Mouse (Mus musculus): Measurements from ENCODE around the gene Camk1d. TPM values are rescaled to one million over a fixed set of nuclear protein-coding genes. Genes with fewer than 3 reads are reported as not detected.

The Camk1d gene
- total and polyA plus RNA-seq, 2 experiments = 17.0 to 47.7 TPM

GRCm38 (mm10) chr2:5747545-5748043 is 33.3 kb upstream of the Camk1d start:
- Histone ChIP-seq H3K4me3 (ENCODE audit: insufficient read depth, low read depth, low read length) (no peak overlapping the region), H3K36me3 (ENCODE audit: control insufficient read depth, insufficient read depth, low read length) (no peaks in the 10 kb centered on the region), H3K27me3 (ENCODE audit: control insufficient read depth, insufficient read depth, low read length) (no peaks in the 10 kb centered on the region), H3K4me1 (ENCODE audit: control insufficient read depth, insufficient read depth, low read length) (peaks cover 5% of the 10 kb centered on the region; the same call in 1 of the 2 replicates), H3K27ac (replicated peaks; ENCODE audit: insufficient read depth, low read depth, low read length) (no peak overlapping the region), H3K79me2 (ENCODE audit: control insufficient read depth, insufficient read depth, low read length) (no peaks in the 10 kb centered on the region), H3K9ac (ENCODE audit: low read depth, low read length) (no peak overlapping the region)
- 90% methylated on average over 5 of the region's 5 CpGs for WGBS
- TF ChIP-seq CTCF (IDR thresholded peaks at IDR 0.05; ENCODE audit: low read depth, low read length) (no peak), POLR2A (IDR thresholded peaks at IDR 0.05; ENCODE audit: extremely low read depth, insufficient read depth, low read length) (no peak)
- DNase-seq (ENCODE audit: extremely low read depth, low read depth, low spot score) = no peak

- 85% methylated on average over 12 of the region's 12 CpGs for WGBS
- DNase-seq (ENCODE audit: extremely low read depth, low read depth, low spot score) = no peak
- Histone ChIP-seq H3K27ac (replicated peaks; ENCODE audit: insufficient read depth, low read depth, low read length) (no peak overlapping the region), H3K36me3 (ENCODE audit: control insufficient read depth, insufficient read depth, low read length) (no peaks in the 10 kb centered on the region), H3K4me3 (ENCODE audit: insufficient read depth, low read depth, low read length) (no peak overlapping the region), H3K79me2 (ENCODE audit: control insufficient read depth, insufficient read depth, low read length) (no peaks in the 10 kb centered on the region), H3K27me3 (ENCODE audit: control insufficient read depth, insufficient read depth, low read length) (no peaks in the 10 kb centered on the region), H3K9ac (ENCODE audit: low read depth, low read length) (no peak overlapping the region), H3K4me1 (ENCODE audit: control insufficient read depth, insufficient read depth, low read length) (peaks cover 5% of the 10 kb centered on the region; the same call in 1 of the 2 replicates)
- TF ChIP-seq POLR2A (IDR thresholded peaks at IDR 0.05; ENCODE audit: extremely low read depth, insufficient read depth, low read length) = no peak
- no peak for TF ChIP-seq CTCF (IDR thresholded peaks at IDR 0.05; ENCODE audit: low read depth, low read length)
Observed at GRCm38 (mm10) chr2:5746529-5746928, 32.2 kb upstream of the Camk1d start.

GRCm38 (mm10) chr2:5743886-5744285 is 29.6 kb upstream of the Camk1d start:
- TF ChIP-seq CTCF (IDR thresholded peaks at IDR 0.05; ENCODE audit: low read depth, low read length) (no peak), POLR2A (IDR thresholded peaks at IDR 0.05; ENCODE audit: extremely low read depth, insufficient read depth, low read length) (no peak)
- Histone ChIP-seq H3K27ac (replicated peaks; ENCODE audit: insufficient read depth, low read depth, low read length) (no peak overlapping the region), H3K9ac (ENCODE audit: low read depth, low read length) (no peak overlapping the region), H3K4me1 (ENCODE audit: control insufficient read depth, insufficient read depth, low read length) (peaks cover 4% of the 10 kb centered on the region; the same call in 1 of the 2 replicates), H3K36me3 (ENCODE audit: control insufficient read depth, insufficient read depth, low read length) (no peaks in the 10 kb centered on the region), H3K79me2 (ENCODE audit: control insufficient read depth, insufficient read depth, low read length) (no peaks in the 10 kb centered on the region), H3K4me3 (ENCODE audit: insufficient read depth, low read depth, low read length) (no peak overlapping the region), H3K27me3 (ENCODE audit: control insufficient read depth, insufficient read depth, low read length) (no peaks in the 10 kb centered on the region)
- WGBS = 89% methylated on average over 8 of the region's 8 CpGs
- DNase-seq (ENCODE audit: extremely low read depth, low read depth, low spot score) = no peak

GRCm38 (mm10) chr2:5740913-5741312 is 26.6 kb upstream of the Camk1d start:
- Histone ChIP-seq H3K36me3 (ENCODE audit: control insufficient read depth, insufficient read depth, low read length) (no peaks in the 10 kb centered on the region), H3K9ac (ENCODE audit: low read depth, low read length) (no peak overlapping the region), H3K79me2 (ENCODE audit: control insufficient read depth, insufficient read depth, low read length) (no peaks in the 10 kb centered on the region), H3K4me1 (ENCODE audit: control insufficient read depth, insufficient read depth, low read length) (no peaks in the 10 kb centered on the region), H3K27ac (replicated peaks; ENCODE audit: insufficient read depth, low read depth, low read length) (no peak overlapping the region), H3K27me3 (ENCODE audit: control insufficient read depth, insufficient read depth, low read length) (no peaks in the 10 kb centered on the region), H3K4me3 (ENCODE audit: insufficient read depth, low read depth, low read length) (no peak overlapping the region)
- 84% methylated on average over 1 of the region's 1 CpGs for WGBS
- DNase-seq (ENCODE audit: extremely low read depth, low read depth, low spot score) = no peak
- TF ChIP-seq CTCF (IDR thresholded peaks at IDR 0.05; ENCODE audit: low read depth, low read length) = no peak
- no peak for TF ChIP-seq POLR2A (IDR thresholded peaks at IDR 0.05; ENCODE audit: extremely low read depth, insufficient read depth, low read length)

- Histone ChIP-seq H3K79me2 (ENCODE audit: control insufficient read depth, insufficient read depth, low read length) (no peaks in the 10 kb centered on the region), H3K27me3 (ENCODE audit: control insufficient read depth, insufficient read depth, low read length) (no peaks in the 10 kb centered on the region), H3K36me3 (ENCODE audit: control insufficient read depth, insufficient read depth, low read length) (no peaks in the 10 kb centered on the region), H3K4me1 (ENCODE audit: control insufficient read depth, insufficient read depth, low read length) (no peaks in the 10 kb centered on the region), H3K9ac (ENCODE audit: low read depth, low read length) (no peak overlapping the region), H3K4me3 (ENCODE audit: insufficient read depth, low read depth, low read length) (no peak overlapping the region), H3K27ac (replicated peaks; ENCODE audit: insufficient read depth, low read depth, low read length) (no peak overlapping the region)
- TF ChIP-seq POLR2A (IDR thresholded peaks at IDR 0.05; ENCODE audit: extremely low read depth, insufficient read depth, low read length) = no peak
- no peak for TF ChIP-seq CTCF (IDR thresholded peaks at IDR 0.05; ENCODE audit: low read depth, low read length)
- 57% methylated on average over 2 of the region's 2 CpGs for whole genome bisulfite sequencing
- no peak for DNase-seq (ENCODE audit: extremely low read depth, low read depth, low spot score)
Observed at GRCm38 (mm10) chr2:5735881-5736280, 21.6 kb upstream of the Camk1d start.

GRCm38 (mm10) chr2:5733300-5734085 is 19.2 kb upstream of the Camk1d start:
- H3K9ac ChIP-seq (ENCODE audit: low read depth, low read length) = no peak overlapping the region
- no peak overlapping the region for H3K27ac ChIP-seq (replicated peaks; ENCODE audit: insufficient read depth, low read depth, low read length)
- no peaks in the 10 kb centered on the region for H3K36me3 ChIP-seq (ENCODE audit: control insufficient read depth, insufficient read depth, low read length)
- no peaks in the 10 kb centered on the region for H3K27me3 ChIP-seq (ENCODE audit: control insufficient read depth, insufficient read depth, low read length)
- DNase-seq (ENCODE audit: extremely low read depth, low read depth, low spot score) = no peak
- TF ChIP-seq POLR2A (IDR thresholded peaks at IDR 0.05; ENCODE audit: extremely low read depth, insufficient read depth, low read length) (no peak), CTCF (IDR thresholded peaks at IDR 0.05; ENCODE audit: low read depth, low read length) (no peak)
- no peak overlapping the region for H3K4me3 ChIP-seq (ENCODE audit: insufficient read depth, low read depth, low read length)
- H3K79me2 ChIP-seq (ENCODE audit: control insufficient read depth, insufficient read depth, low read length) = no peaks in the 10 kb centered on the region
- H3K4me1 ChIP-seq (ENCODE audit: control insufficient read depth, insufficient read depth, low read length) = no peaks in the 10 kb centered on the region
- 83% methylated on average over 3 of the region's 3 CpGs for WGBS
